Mouse (Mus musculus) lung, embryonic 14.5 days (tissue): ENCODE measurements around the gene Arhgef7. TPM values are rescaled to one million over a fixed set of nuclear protein-coding genes. Genes with fewer than 3 reads are reported as not detected.
"Not testable (repeated sequence)": the region's sequence is repeated elsewhere in the genome, so short reads cannot be mapped to it uniquely, and the experiment has no call there.

Source experiments
- ATAC-seq: fragments of 200-750 bp; cut with Nextera tagmentation; 2 replicates; pipeline ENCODE4 v1.8.0; 2017; ENCODE audit warnings: mild to moderate bottlenecking, moderate TSS enrichment, moderate library complexity; ENCODE audit not compliant: insufficient read depth
- DNase-seq: peaks from one replicate; pipeline ENCODE4 v3.0.0-alpha.2; 2015
- H3K27ac ChIP-seq: fragments of 300-500 bp; sonication (generic); 2 replicates; pipeline ENCODE4 v1.5.1; 2014; ENCODE audit warnings: low read depth, mild to moderate bottlenecking, moderate library complexity
- H3K27me3 ChIP-seq: fragments of 300-500 bp; sonication (generic); 2 replicates; pipeline ENCODE4 v1.6.1; 2014; ENCODE audit warnings: low read length, control low read depth; ENCODE audit not compliant: insufficient read depth
- H3K36me3 ChIP-seq: fragments of 300-500 bp; sonication (generic); 2 replicates; pipeline ENCODE4 v1.6.1; 2014; ENCODE audit warnings: control low read depth; ENCODE audit not compliant: insufficient read depth
- H3K4me1 ChIP-seq: fragments of 300-500 bp; sonication (generic); 2 replicates; pipeline ENCODE4 v1.6.1; 2014; ENCODE audit warnings: antibody characterized with exemption, control low read depth; ENCODE audit not compliant: insufficient read depth
- H3K4me2 ChIP-seq: fragments of 300-500 bp; sonication (generic); 2 replicates; pipeline ENCODE4 v1.6.1; 2014; ENCODE audit warnings: mild to moderate bottlenecking
- H3K4me3 ChIP-seq: fragments of 300-500 bp; sonication (generic); 2 replicates; pipeline ENCODE4 v1.5.1; 2014; ENCODE audit warnings: low read depth, low read length
- H3K9ac ChIP-seq: fragments of 300-500 bp; sonication (generic); 2 replicates; pipeline ENCODE4 v1.6.1; 2014
- H3K9me3 ChIP-seq: fragments of 300-500 bp; sonication (generic); 2 replicates; pipeline ENCODE4 v1.6.1; 2016; ENCODE audit warnings: low read depth, low read length, control low read depth
- CTCF ChIP-seq: IDR thresholded peaks from 2 replicates; pipeline ENCODE4 v1.5.1; 2016; ENCODE audit warnings: antibody characterized with exemption, low read depth
- WGBS: fragments of 180-500 bp; shearing (Covaris S2); extraction: QIAGEN DNeasy Blood & Tissue Kit; methylation state at CpG from one replicate; pipeline ENCODE4 v1.1.7; 2014; 5-methylcytosine and 5-hydroxymethylcytosine counted together
- polyA plus RNA-seq: library from polyadenylated mRNA; unstranded; fragments of >200 nt; fragmentation: Nextera tagmentation; extraction: Ambion mirVana; gene quantifications from 2 replicates; pipeline ENCODE4 v1.2.1, GENCODE M21; 2014

Gene Arhgef7
- polyA plus RNA-seq, 1 experiment from 2014 or later, result 41.6 TPM

GRCm38 (mm10) chr8:11844316-11844685, 116.8 kb downstream of the Arhgef7 start:
- 67% methylated on average over 7 of the region's 7 CpGs for WGBS
- H3K9ac ChIP-seq, result no peak overlapping the region
- H3K4me2 ChIP-seq, result no peak overlapping the region
- no peak overlapping the region for H3K4me3 ChIP-seq
- DNase-seq (no peak), ATAC-seq (peak; percentile 44; the same call in 1 of the 2 replicates)
- H3K36me3 ChIP-seq, result no peaks in the 10 kb centered on the region
- no peaks in the 10 kb centered on the region for H3K4me1 ChIP-seq
- H3K27me3 ChIP-seq, result no peaks in the 10 kb centered on the region
- no peak overlapping the region for H3K27ac ChIP-seq
- no peak for TF ChIP-seq CTCF
- H3K9me3 ChIP-seq, result no peaks in the 10 kb centered on the region

- TF ChIP-seq CTCF, result no peak
- H3K9me3 ChIP-seq, result no peaks in the 10 kb centered on the region
- no peak overlapping the region for H3K4me3 ChIP-seq
- H3K9ac ChIP-seq, result no peak overlapping the region
- DNase-seq, result no peak
- no peak for ATAC-seq
- H3K36me3 ChIP-seq, result no peaks in the 10 kb centered on the region
- H3K27ac ChIP-seq, result no peak overlapping the region
- no peaks in the 10 kb centered on the region for H3K27me3 ChIP-seq
- H3K4me2 ChIP-seq, result no peak overlapping the region
- WGBS, result 87% methylated on average over 6 of the region's 6 CpGs
- H3K4me1 ChIP-seq, result no peaks in the 10 kb centered on the region
These were observed 119.3 kb downstream of the Arhgef7 start for GRCm38 (mm10) chr8:11846807-11847206.

DNA sequence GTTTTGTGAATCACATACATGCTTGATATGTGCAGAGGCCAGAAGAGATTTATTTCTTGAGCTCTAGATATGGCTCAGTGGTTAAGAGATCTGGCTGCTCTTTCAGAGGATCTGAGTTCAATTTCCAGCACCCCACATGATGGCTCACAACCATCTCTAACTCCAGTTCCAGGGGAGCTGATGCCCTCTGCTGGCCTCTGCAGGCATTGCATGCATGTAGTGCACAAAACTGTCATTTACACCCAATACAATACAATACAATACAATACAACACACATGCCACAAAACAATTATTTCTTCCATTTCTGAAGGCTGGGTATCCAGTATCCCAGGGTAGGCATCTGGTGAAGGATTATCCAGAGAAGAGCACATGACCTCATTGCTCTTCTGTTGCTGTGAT, 140.3 kb downstream of the Arhgef7 start:
- no peaks in the 10 kb centered on the region for H3K36me3 ChIP-seq
- H3K9ac ChIP-seq, result no peak overlapping the region
- ATAC-seq (no peak), DNase-seq (no peak)
- no peaks in the 10 kb centered on the region for H3K27me3 ChIP-seq
- no peaks in the 10 kb centered on the region for H3K4me1 ChIP-seq
- TF ChIP-seq CTCF, result peak; percentile 46
- H3K4me2 ChIP-seq, result no peak overlapping the region
- no peak overlapping the region for H3K4me3 ChIP-seq
- no peak overlapping the region for H3K27ac ChIP-seq
- H3K9me3 ChIP-seq, result no peaks in the 10 kb centered on the region; the same call in 1 of the 2 replicates

DNA sequence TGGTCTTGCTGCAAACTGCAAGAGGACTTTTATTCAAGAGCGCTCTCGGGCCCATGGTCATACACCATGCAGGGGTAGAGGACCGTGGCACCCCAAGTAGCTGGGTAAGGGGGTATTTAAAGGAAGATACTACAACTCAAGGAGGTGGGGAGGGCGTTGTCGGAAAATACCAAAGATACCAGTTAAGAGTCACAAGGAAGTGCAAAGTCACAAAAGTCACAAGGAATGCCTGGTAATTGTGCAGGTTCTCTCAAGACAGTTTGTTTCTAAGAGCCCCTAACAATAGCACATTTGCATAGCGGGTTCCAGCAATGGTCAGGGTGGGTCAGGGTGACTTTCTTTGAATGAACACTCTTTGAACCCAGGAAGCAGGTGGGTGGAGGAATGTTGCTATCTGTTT, 146.7 kb downstream of the Arhgef7 start:
- not testable (repeated sequence) for H3K9me3 ChIP-seq, H3K27ac ChIP-seq, DNase-seq, ATAC-seq, H3K4me1 ChIP-seq, H3K4me3 ChIP-seq, H3K9ac ChIP-seq, H3K27me3 ChIP-seq, H3K4me2 ChIP-seq, H3K36me3 ChIP-seq
- WGBS, result 96% methylated on average over 6 of the region's 6 CpGs

GRCm38 (mm10) chr8:11884646-11885045, 157.1 kb downstream of the Arhgef7 start:
- ATAC-seq (no peak), DNase-seq (no peak)
- Histone ChIP-seq H3K9me3 (no peaks in the 10 kb centered on the region), H3K4me2 (no peak overlapping the region), H3K9ac (no peak overlapping the region), H3K36me3 (no peaks in the 10 kb centered on the region), H3K4me3 (no peak overlapping the region), H3K27me3 (no peaks in the 10 kb centered on the region), H3K27ac (no peak overlapping the region), H3K4me1 (no peaks in the 10 kb centered on the region)
- no peak for TF ChIP-seq CTCF
- WGBS, result 87% methylated on average over 3 of the region's 3 CpGs

Other genes with a start within 250 kb of the Arhgef7 start
- 12.8 and 12.9 TPM in 2 replicates for gene Rab20, start 249.0 kb upstream of the Arhgef7 start, polyA plus RNA-seq
- gene Naxd, start 230.2 kb upstream of the Arhgef7 start, polyA plus RNA-seq, result 119 and 131 TPM in 2 replicates
- gene Cars2, start 176.9 kb upstream of the Arhgef7 start, polyA plus RNA-seq, result 22.9 and 25.3 TPM in 2 replicates
- gene Ing1, start 172.2 kb upstream of the Arhgef7 start, polyA plus RNA-seq, result 39.5 and 47.7 TPM in 2 replicates
- gene Ankrd10, start 92.0 kb upstream of the Arhgef7 start, polyA plus RNA-seq, result 91.5 and 98.2 TPM in 2 replicates
- gene 1700016D06Rik, start 26.7 kb upstream of the Arhgef7 start, polyA plus RNA-seq, result not detected in 2 replicates
- gene Tex29, start 112.8 kb downstream of the Arhgef7 start, polyA plus RNA-seq, result not detected in 2 replicates